Mouse (Mus musculus) liver, adult 2 months (tissue): ENCODE results near the gene Gm10570. TPM values are rescaled to one million over a fixed set of nuclear protein-coding genes. Genes with fewer than 3 reads are reported as not detected.

Experiments
- DNase-seq: peaks from one replicate; pipeline ENCODE4 v3.0.0-alpha.2; 2011; ENCODE audit warnings: low read depth, low spot score; ENCODE audit errors: extremely low read depth
- H3K27ac ChIP-seq: fragments of 200-500 bp; replicated peaks from 2 replicates; pipeline ENCODE4 v1.5.1; 2012; ENCODE audit warnings: low read depth, mild to moderate bottlenecking, control low read depth, inconsistent platforms, low read length; ENCODE audit not compliant: insufficient read depth
- H3K27me3 ChIP-seq: fragments of 200-500 bp; 2 replicates; pipeline ENCODE4 v1.6.1; 2012; ENCODE audit warnings: mild to moderate bottlenecking, moderate library complexity, low read length, inconsistent platforms; ENCODE audit not compliant: control insufficient read depth, insufficient read depth
- H3K36me3 ChIP-seq: fragments of 200-500 bp; 2 replicates; pipeline ENCODE4 v1.6.1; 2012; ENCODE audit warnings: low read length, inconsistent platforms; ENCODE audit not compliant: control insufficient read depth, insufficient read depth
- H3K4me1 ChIP-seq: fragments of 200-500 bp; 2 replicates; pipeline ENCODE4 v1.6.1; 2011; ENCODE audit warnings: low read length; ENCODE audit not compliant: control insufficient read depth, insufficient read depth
- H3K4me3 ChIP-seq: fragments of 200-500 bp; 2 replicates; pipeline ENCODE4 v1.5.1; 2011; ENCODE audit warnings: low read depth, mild to moderate bottlenecking, control low read depth, low read length, moderate library complexity; ENCODE audit not compliant: insufficient read depth
- H3K79me2 ChIP-seq: fragments of 200-500 bp; 2 replicates; pipeline ENCODE4 v1.6.1; 2012; ENCODE audit warnings: inconsistent platforms, mild to moderate bottlenecking, low read length, moderate library complexity; ENCODE audit not compliant: control insufficient read depth, insufficient read depth
- H3K9ac ChIP-seq: fragments of 200-500 bp; 2 replicates; pipeline ENCODE4 v1.6.1; 2012; ENCODE audit warnings: low read depth, mild to moderate bottlenecking, control low read depth, inconsistent platforms, low read length
- CTCF ChIP-seq: fragments of 200-500 bp; IDR thresholded peaks from 2 replicates; pipeline ENCODE4 v1.5.1; 2011; ENCODE audit warnings: low read depth, low read length, control low read depth
- POLR2A ChIP-seq: fragments of 200-500 bp; IDR thresholded peaks from 2 replicates; pipeline ENCODE4 v1.6.1; 2011; ENCODE audit warnings: low read length, control low read depth; ENCODE audit not compliant: insufficient read depth; ENCODE audit errors: extremely low read depth
- WGBS: fragments of 180-500 bp; shearing (Covaris S2); methylation state at CpG from one replicate; pipeline ENCODE4 v1.1.7; 2018; 5-methylcytosine and 5-hydroxymethylcytosine counted together
- polyA plus RNA-seq: library from polyadenylated mRNA; depleted of rRNA; stranded (reverse); fragments of >200 nt; gene quantifications from 2 replicates; pipeline ENCODE4 v1.2.3, GENCODE M21; 2012
- total RNA-seq: library from RNA; depleted of rRNA; stranded (reverse); fragments of >200 nt; gene quantifications from 2 replicates; pipeline ENCODE4 v1.2.3, GENCODE M21; 2014

Gene Gm10570
- total and polyA plus RNA-seq, 2 experiments = not detected

- Histone ChIP-seq H3K4me3 (no peak overlapping the region), H3K27me3 (peaks cover 4% of the 10 kb centered on the region; the same call in 1 of the 2 replicates), H3K36me3 (no peaks in the 10 kb centered on the region), H3K79me2 (no peaks in the 10 kb centered on the region), H3K27ac (no peak overlapping the region), H3K4me1 (no peaks in the 10 kb centered on the region), H3K9ac (no peak overlapping the region)
- 89% methylated on average over 4 of the region's 4 CpGs for WGBS
- TF ChIP-seq CTCF (no peak), POLR2A (no peak)
- DNase-seq = no peak
Observed at GRCm38 (mm10) chr4:130313552-130313951, 5.1 kb upstream of the Gm10570 start.

- Histone ChIP-seq H3K27ac (no peak overlapping the region), H3K36me3 (no peaks in the 10 kb centered on the region), H3K4me1 (no peaks in the 10 kb centered on the region; the same call in 1 of the 2 replicates), H3K4me3 (no peak overlapping the region), H3K79me2 (no peaks in the 10 kb centered on the region), H3K9ac (no peak overlapping the region), H3K27me3 (peaks cover 7% of the 10 kb centered on the region; the same call in 1 of the 2 replicates)
- no peak for TF ChIP-seq POLR2A
- 76% methylated on average over 3 of the region's 3 CpGs for WGBS
- no peak for DNase-seq
Observed at GRCm38 (mm10) chr4:130312526-130312925, 4.1 kb upstream of the Gm10570 start.

GRCm38 (mm10) chr4:130309254-130309653, 780 bp upstream of the Gm10570 start:
- Histone ChIP-seq H3K4me1 (no peaks in the 10 kb centered on the region; the same call in 1 of the 2 replicates), H3K27ac (no peak overlapping the region), H3K4me3 (no peak overlapping the region), H3K27me3 (peaks cover 7% of the 10 kb centered on the region; the same call in 1 of the 2 replicates), H3K9ac (no peak overlapping the region), H3K79me2 (no peaks in the 10 kb centered on the region), H3K36me3 (no peaks in the 10 kb centered on the region)
- WGBS = 73% methylated on average over 8 of the region's 8 CpGs
- DNase-seq = no peak
- TF ChIP-seq CTCF = no peak
- no peak for TF ChIP-seq POLR2A

- Histone ChIP-seq H3K27ac (no peak overlapping the region), H3K4me1 (no peaks in the 10 kb centered on the region; the same call in 1 of the 2 replicates), H3K9ac (no peak overlapping the region), H3K79me2 (no peaks in the 10 kb centered on the region), H3K27me3 (peaks cover 7% of the 10 kb centered on the region; the same call in 1 of the 2 replicates), H3K36me3 (no peaks in the 10 kb centered on the region), H3K4me3 (no peak overlapping the region)
- TF ChIP-seq CTCF (no peak), POLR2A (no peak)
- WGBS = 4% methylated on average over 23 of the region's 23 CpGs
- no peak for DNase-seq
Observed at GRCm38 (mm10) chr4:130307851-130308230, 633 bp downstream of the Gm10570 start.

DNA sequence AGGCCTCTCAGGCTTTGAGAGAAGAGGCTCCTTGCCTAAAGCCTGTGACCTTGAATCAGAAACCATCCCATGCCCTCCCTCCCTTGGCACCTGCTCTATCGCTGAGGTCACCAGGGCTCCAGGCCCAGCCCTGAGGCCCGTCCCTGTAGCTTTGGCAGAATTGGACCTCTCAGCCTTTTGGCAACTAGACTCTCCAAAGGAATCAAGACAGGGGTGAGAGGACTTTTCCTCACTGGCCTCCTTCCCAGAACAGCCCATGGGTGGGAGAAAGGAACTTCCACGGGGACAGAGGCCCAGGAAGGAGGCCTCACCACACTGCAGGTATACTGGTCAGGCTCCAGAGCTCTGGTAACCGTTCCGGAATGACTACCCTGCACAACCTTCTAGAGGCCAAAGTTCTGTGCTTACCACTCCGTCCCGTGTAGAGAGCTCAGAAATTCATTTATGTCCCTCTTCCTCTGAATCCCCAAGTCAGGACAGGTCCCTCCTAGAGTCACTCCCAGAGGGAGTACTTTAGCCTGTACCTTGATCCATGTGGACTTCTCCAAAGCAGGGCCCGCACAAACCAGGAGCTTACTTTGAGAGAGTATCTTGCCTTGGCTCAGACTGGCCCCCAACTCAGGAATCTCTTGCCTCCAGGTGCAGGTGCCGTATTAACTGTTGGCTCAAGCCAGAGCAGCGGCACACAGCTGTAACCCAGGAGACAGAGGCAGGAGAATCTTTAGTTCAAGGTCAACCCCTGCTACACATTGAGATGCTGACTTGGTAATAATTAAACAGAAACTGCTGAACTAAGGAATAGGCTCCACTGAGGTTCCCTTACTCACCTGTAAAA, 1.5 kb downstream of the Gm10570 start:
- Histone ChIP-seq H3K4me1 (no peaks in the 10 kb centered on the region; the same call in 1 of the 2 replicates), H3K4me3 (no peak overlapping the region), H3K79me2 (no peaks in the 10 kb centered on the region), H3K27me3 (peaks cover 7% of the 10 kb centered on the region; the same call in 1 of the 2 replicates), H3K9ac (no peak overlapping the region), H3K36me3 (no peaks in the 10 kb centered on the region), H3K27ac (no peak overlapping the region)
- 74% methylated on average over 10 of the region's 10 CpGs for WGBS
- TF ChIP-seq POLR2A (no peak), CTCF (no peak)
- DNase-seq = peak; percentile 26

- H3K4me1 ChIP-seq = no peaks in the 10 kb centered on the region; the same call in 1 of the 2 replicates
- H3K27ac ChIP-seq = no peak overlapping the region
- peaks cover 7% of the 10 kb centered on the region; the same call in 1 of the 2 replicates for H3K27me3 ChIP-seq
- H3K36me3 ChIP-seq = no peaks in the 10 kb centered on the region
- WGBS = 41% methylated on average over 3 of the region's 3 CpGs
- H3K79me2 ChIP-seq = no peaks in the 10 kb centered on the region
- H3K4me3 ChIP-seq = no peak overlapping the region
- no peak overlapping the region for H3K9ac ChIP-seq
- no peak for TF ChIP-seq POLR2A
- TF ChIP-seq CTCF = no peak
- DNase-seq = no peak
Observed at GRCm38 (mm10) chr4:130304746-130305145, 3.7 kb downstream of the Gm10570 start.
